Mouse (Mus musculus): Measurements from ENCODE around the gene Coq8a. TPM values are rescaled to one million over a fixed set of nuclear protein-coding genes. Genes with fewer than 3 reads are reported as not detected.

The Coq8a gene
- polyA plus RNA-seq, 1 experiment from 2014 or later, result 13.3 TPM

GRCm38 (mm10) chr1:180226766-180227165, 27.4 kb upstream of the Coq8a start:
- Histone ChIP-seq H3K27me3 (ENCODE audit: control insufficient read depth, insufficient read depth, low read length) (no peaks in the 10 kb centered on the region), H3K27ac (ENCODE audit: low read length) (no peak overlapping the region), H3K4me3 (ENCODE audit: low read depth, low read length) (no peak overlapping the region), H3K4me1 (ENCODE audit: control insufficient read depth, insufficient read depth, low read length) (peaks cover 6% of the 10 kb centered on the region; the same call in 1 of the 2 replicates), H3K36me3 (ENCODE audit: control insufficient read depth, insufficient read depth, low read length) (no peaks in the 10 kb centered on the region), H3K4me2 (replicated peaks; ENCODE audit: low read depth, low read length) (peak overlapping the region; percentile 64), H3K9me3 (ENCODE audit: control insufficient read depth, low read depth, low read length) (no peaks in the 10 kb centered on the region), H3K9ac (replicated peaks; ENCODE audit: low read depth, low read length) (no peak overlapping the region)
- ATAC-seq (ENCODE audit: insufficient number of reproducible peaks, insufficient read depth, low FRiP score, low read depth), result no peak
- WGBS, result 67% methylated on average over 3 of the region's 3 CpGs

- H3K27me3 ChIP-seq (ENCODE audit: control insufficient read depth, insufficient read depth, low read length), result no peaks in the 10 kb centered on the region
- H3K4me3 ChIP-seq (ENCODE audit: low read depth, low read length), result peak overlapping the region; percentile 39
- H3K9ac ChIP-seq (replicated peaks; ENCODE audit: low read depth, low read length), result 0 out of 2 replicates have a peak overlapping the region, but pooled peaks have one; percentile 28
- no peaks in the 10 kb centered on the region for H3K36me3 ChIP-seq (ENCODE audit: control insufficient read depth, insufficient read depth, low read length)
- H3K4me1 ChIP-seq (ENCODE audit: control insufficient read depth, insufficient read depth, low read length), result peaks cover 6% of the 10 kb centered on the region; the same call in 1 of the 2 replicates
- H3K4me2 ChIP-seq (replicated peaks; ENCODE audit: low read depth, low read length), result peak overlapping the region; percentile 64
- H3K9me3 ChIP-seq (ENCODE audit: control insufficient read depth, low read depth, low read length), result no peaks in the 10 kb centered on the region
- 4% methylated on average over 12 of the region's 12 CpGs for WGBS
- ATAC-seq (ENCODE audit: insufficient number of reproducible peaks, insufficient read depth, low FRiP score, low read depth), result peak; percentile 62
- H3K27ac ChIP-seq (ENCODE audit: low read length), result peak overlapping the region; percentile 48; the same call in 1 of the 2 replicates
Observed at GRCm38 (mm10) chr1:180226221-180226713, 26.9 kb upstream of the Coq8a start.

GRCm38 (mm10) chr1:180225500-180226220, 26.3 kb upstream of the Coq8a start:
- peak; percentile 89 for ATAC-seq (ENCODE audit: insufficient number of reproducible peaks, insufficient read depth, low FRiP score, low read depth)
- Histone ChIP-seq H3K4me3 (ENCODE audit: low read depth, low read length) (peak overlapping the region; percentile 39), H3K27me3 (ENCODE audit: control insufficient read depth, insufficient read depth, low read length) (no peaks in the 10 kb centered on the region), H3K36me3 (ENCODE audit: control insufficient read depth, insufficient read depth, low read length) (no peaks in the 10 kb centered on the region), H3K4me2 (replicated peaks; ENCODE audit: low read depth, low read length) (peak overlapping the region; percentile 64), H3K9me3 (ENCODE audit: control insufficient read depth, low read depth, low read length) (no peaks in the 10 kb centered on the region), H3K9ac (replicated peaks; ENCODE audit: low read depth, low read length) (peak overlapping the region; percentile 28; the same call in 1 of the 2 replicates), H3K27ac (ENCODE audit: low read length) (peak overlapping the region; percentile 48; the same call in 1 of the 2 replicates), H3K4me1 (ENCODE audit: control insufficient read depth, insufficient read depth, low read length) (peaks cover 6% of the 10 kb centered on the region; the same call in 1 of the 2 replicates)
- 12% methylated on average over 21 of the region's 21 CpGs for WGBS

DNA sequence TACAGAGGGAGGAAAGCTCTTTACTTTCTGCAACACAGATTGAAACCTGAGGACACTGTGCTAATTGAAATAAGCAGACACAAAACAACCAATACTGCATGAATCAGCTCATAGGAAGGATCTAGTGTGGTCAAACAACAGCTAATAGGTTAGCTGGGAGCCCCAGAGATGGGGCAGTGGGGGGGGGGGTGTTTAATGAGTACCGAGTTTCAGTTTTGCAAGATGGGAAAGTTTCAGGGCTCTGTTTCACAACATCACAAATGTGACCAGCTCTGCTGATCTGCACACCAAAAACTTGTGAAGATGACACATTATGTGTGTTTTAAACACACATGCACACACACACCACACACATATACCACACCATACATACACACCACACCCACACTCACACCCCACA, 22.6 kb upstream of the Coq8a start:
- ATAC-seq (ENCODE audit: insufficient number of reproducible peaks, insufficient read depth, low FRiP score, low read depth), result no peak
- H3K27me3 ChIP-seq (ENCODE audit: control insufficient read depth, insufficient read depth, low read length), result no peaks in the 10 kb centered on the region
- H3K9me3 ChIP-seq (ENCODE audit: control insufficient read depth, low read depth, low read length), result no peaks in the 10 kb centered on the region
- H3K36me3 ChIP-seq (ENCODE audit: control insufficient read depth, insufficient read depth, low read length), result no peaks in the 10 kb centered on the region
- WGBS, result 86% methylated on average over 1 of the region's 1 CpGs
- no peak overlapping the region for H3K4me2 ChIP-seq (replicated peaks; ENCODE audit: low read depth, low read length)
- no peak overlapping the region for H3K4me3 ChIP-seq (ENCODE audit: low read depth, low read length)
- no peak overlapping the region for H3K9ac ChIP-seq (replicated peaks; ENCODE audit: low read depth, low read length)
- H3K4me1 ChIP-seq (ENCODE audit: control insufficient read depth, insufficient read depth, low read length), result peaks cover 6% of the 10 kb centered on the region; the same call in 1 of the 2 replicates
- no peak overlapping the region for H3K27ac ChIP-seq (ENCODE audit: low read length)

DNA sequence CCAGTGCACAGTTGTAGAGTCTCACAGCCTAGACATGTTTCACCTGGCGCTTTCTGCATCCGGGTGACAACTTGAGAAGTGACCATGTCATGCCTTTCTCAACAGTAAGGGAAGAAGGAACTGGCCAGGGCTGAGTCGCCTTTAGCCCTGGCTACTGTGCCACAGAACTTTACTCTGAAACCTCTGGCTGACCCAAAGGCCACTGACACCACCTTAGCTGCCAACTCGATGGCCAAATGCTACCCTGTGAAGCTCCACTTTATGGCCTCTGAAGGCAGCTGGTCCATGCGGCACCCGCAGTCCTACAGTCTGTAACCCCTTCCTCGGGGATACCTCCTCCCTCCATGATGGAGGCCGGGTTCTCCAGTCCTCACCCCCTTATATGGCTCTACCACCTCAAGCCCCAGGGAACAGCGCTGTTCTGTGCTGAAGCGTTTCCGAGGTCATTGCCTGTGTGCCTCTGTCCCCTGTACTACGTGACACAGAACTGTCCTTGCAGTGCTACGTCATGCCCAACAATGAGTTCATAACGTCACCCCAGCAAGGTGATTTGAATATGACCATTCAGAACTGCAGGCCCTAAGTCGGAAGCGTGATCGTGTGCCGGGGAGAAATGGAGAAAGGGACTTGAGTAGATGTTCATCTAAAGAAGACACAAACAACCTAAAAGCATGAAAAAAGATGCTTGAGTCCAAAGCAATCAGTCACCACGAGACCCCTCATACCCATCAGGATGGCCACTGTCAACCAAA, 21.6 kb upstream of the Coq8a start:
- Histone ChIP-seq H3K9ac (replicated peaks; ENCODE audit: low read depth, low read length) (no peak overlapping the region), H3K4me1 (ENCODE audit: control insufficient read depth, insufficient read depth, low read length) (no peaks in the 10 kb centered on the region), H3K27ac (ENCODE audit: low read length) (no peak overlapping the region), H3K36me3 (ENCODE audit: control insufficient read depth, insufficient read depth, low read length) (no peaks in the 10 kb centered on the region), H3K4me3 (ENCODE audit: low read depth, low read length) (no peak overlapping the region), H3K9me3 (ENCODE audit: control insufficient read depth, low read depth, low read length) (no peaks in the 10 kb centered on the region), H3K27me3 (ENCODE audit: control insufficient read depth, insufficient read depth, low read length) (no peaks in the 10 kb centered on the region), H3K4me2 (replicated peaks; ENCODE audit: low read depth, low read length) (no peak overlapping the region)
- WGBS, result 89% methylated on average over 19 of the region's 19 CpGs
- no peak for ATAC-seq (ENCODE audit: insufficient number of reproducible peaks, insufficient read depth, low FRiP score, low read depth)

- ATAC-seq (ENCODE audit: insufficient number of reproducible peaks, insufficient read depth, low FRiP score, low read depth), result no peak
- 58% methylated on average over 5 of the region's 5 CpGs for WGBS
- Histone ChIP-seq H3K27ac (ENCODE audit: low read length) (no peak overlapping the region), H3K4me1 (ENCODE audit: control insufficient read depth, insufficient read depth, low read length) (no peaks in the 10 kb centered on the region), H3K4me2 (replicated peaks; ENCODE audit: low read depth, low read length) (no peak overlapping the region), H3K9me3 (ENCODE audit: control insufficient read depth, low read depth, low read length) (no peaks in the 10 kb centered on the region), H3K36me3 (ENCODE audit: control insufficient read depth, insufficient read depth, low read length) (no peaks in the 10 kb centered on the region), H3K4me3 (ENCODE audit: low read depth, low read length) (no peak overlapping the region), H3K27me3 (ENCODE audit: control insufficient read depth, insufficient read depth, low read length) (no peaks in the 10 kb centered on the region), H3K9ac (replicated peaks; ENCODE audit: low read depth, low read length) (no peak overlapping the region)
Observed at GRCm38 (mm10) chr1:180216541-180217276, 17.3 kb upstream of the Coq8a start.

- Histone ChIP-seq H3K9ac (replicated peaks; ENCODE audit: low read depth, low read length) (no peak overlapping the region), H3K27me3 (ENCODE audit: control insufficient read depth, insufficient read depth, low read length) (no peaks in the 10 kb centered on the region), H3K9me3 (ENCODE audit: control insufficient read depth, low read depth, low read length) (no peaks in the 10 kb centered on the region), H3K4me2 (replicated peaks; ENCODE audit: low read depth, low read length) (no peak overlapping the region), H3K27ac (ENCODE audit: low read length) (no peak overlapping the region), H3K4me3 (ENCODE audit: low read depth, low read length) (no peak overlapping the region), H3K36me3 (ENCODE audit: control insufficient read depth, insufficient read depth, low read length) (no peaks in the 10 kb centered on the region), H3K4me1 (ENCODE audit: control insufficient read depth, insufficient read depth, low read length) (no peaks in the 10 kb centered on the region)
- peak; percentile 87 for ATAC-seq (ENCODE audit: insufficient number of reproducible peaks, insufficient read depth, low FRiP score, low read depth)
- 18% methylated on average over 4 of the region's 4 CpGs for WGBS
Observed at GRCm38 (mm10) chr1:180215044-180215443, 15.6 kb upstream of the Coq8a start.

- Histone ChIP-seq H3K4me1 (ENCODE audit: control insufficient read depth, insufficient read depth, low read length) (no peaks in the 10 kb centered on the region), H3K27me3 (ENCODE audit: control insufficient read depth, insufficient read depth, low read length) (no peaks in the 10 kb centered on the region), H3K4me3 (ENCODE audit: low read depth, low read length) (no peak overlapping the region), H3K36me3 (ENCODE audit: control insufficient read depth, insufficient read depth, low read length) (no peaks in the 10 kb centered on the region), H3K4me2 (replicated peaks; ENCODE audit: low read depth, low read length) (no peak overlapping the region), H3K9me3 (ENCODE audit: control insufficient read depth, low read depth, low read length) (no peaks in the 10 kb centered on the region), H3K9ac (replicated peaks; ENCODE audit: low read depth, low read length) (no peak overlapping the region), H3K27ac (ENCODE audit: low read length) (no peak overlapping the region)
- WGBS, result 71% methylated on average over 5 of the region's 5 CpGs
- ATAC-seq (ENCODE audit: insufficient number of reproducible peaks, insufficient read depth, low FRiP score, low read depth), result no peak
Observed at GRCm38 (mm10) chr1:180212911-180213310, 13.5 kb upstream of the Coq8a start.
